Mouse (Mus musculus) liver, adult 2 months (tissue): ENCODE measurements around the gene Nrxn3. TPM values are rescaled to one million over a fixed set of nuclear protein-coding genes. Genes with fewer than 3 reads are reported as not detected.

ENCODE experiments used
- DNase-seq: peaks from one replicate; pipeline ENCODE4 v3.0.0-alpha.2; 2011; ENCODE audit warnings: low read depth, low spot score; ENCODE audit errors: extremely low read depth
- H3K27ac ChIP-seq: fragments of 200-500 bp; replicated peaks from 2 replicates; pipeline ENCODE4 v1.5.1; 2012; ENCODE audit warnings: low read depth, mild to moderate bottlenecking, control low read depth, inconsistent platforms, low read length; ENCODE audit not compliant: insufficient read depth
- H3K27me3 ChIP-seq: fragments of 200-500 bp; 2 replicates; pipeline ENCODE4 v1.6.1; 2012; ENCODE audit warnings: mild to moderate bottlenecking, moderate library complexity, low read length, inconsistent platforms; ENCODE audit not compliant: control insufficient read depth, insufficient read depth
- H3K36me3 ChIP-seq: fragments of 200-500 bp; 2 replicates; pipeline ENCODE4 v1.6.1; 2012; ENCODE audit warnings: low read length, inconsistent platforms; ENCODE audit not compliant: control insufficient read depth, insufficient read depth
- H3K4me1 ChIP-seq: fragments of 200-500 bp; 2 replicates; pipeline ENCODE4 v1.6.1; 2011; ENCODE audit warnings: low read length; ENCODE audit not compliant: control insufficient read depth, insufficient read depth
- H3K4me3 ChIP-seq: fragments of 200-500 bp; 2 replicates; pipeline ENCODE4 v1.5.1; 2011; ENCODE audit warnings: low read depth, mild to moderate bottlenecking, control low read depth, low read length, moderate library complexity; ENCODE audit not compliant: insufficient read depth
- H3K79me2 ChIP-seq: fragments of 200-500 bp; 2 replicates; pipeline ENCODE4 v1.6.1; 2012; ENCODE audit warnings: inconsistent platforms, mild to moderate bottlenecking, low read length, moderate library complexity; ENCODE audit not compliant: control insufficient read depth, insufficient read depth
- H3K9ac ChIP-seq: fragments of 200-500 bp; 2 replicates; pipeline ENCODE4 v1.6.1; 2012; ENCODE audit warnings: low read depth, mild to moderate bottlenecking, control low read depth, inconsistent platforms, low read length
- CTCF ChIP-seq: fragments of 200-500 bp; IDR thresholded peaks from 2 replicates; pipeline ENCODE4 v1.5.1; 2011; ENCODE audit warnings: low read depth, low read length, control low read depth
- POLR2A ChIP-seq: fragments of 200-500 bp; IDR thresholded peaks from 2 replicates; pipeline ENCODE4 v1.6.1; 2011; ENCODE audit warnings: low read length, control low read depth; ENCODE audit not compliant: insufficient read depth; ENCODE audit errors: extremely low read depth
- WGBS: fragments of 180-500 bp; shearing (Covaris S2); methylation state at CpG from one replicate; pipeline ENCODE4 v1.1.7; 2018; 5-methylcytosine and 5-hydroxymethylcytosine counted together
- polyA plus RNA-seq: library from polyadenylated mRNA; depleted of rRNA; stranded (reverse); fragments of >200 nt; gene quantifications from 2 replicates; pipeline ENCODE4 v1.2.3, GENCODE M21; 2012
- total RNA-seq: library from RNA; depleted of rRNA; stranded (reverse); fragments of >200 nt; gene quantifications from 2 replicates; pipeline ENCODE4 v1.2.3, GENCODE M21; 2014

The Nrxn3 gene
- total and polyA plus RNA-seq, 2 experiments, result 0.18 to 0.31 TPM

GRCm38 (mm10) chr12:90211410-90211809, 1488.7 kb downstream of the Nrxn3 start:
- H3K9ac ChIP-seq, result no peak overlapping the region
- peak; percentile 26 for DNase-seq
- no peaks in the 10 kb centered on the region for H3K79me2 ChIP-seq
- no peak overlapping the region for H3K4me3 ChIP-seq
- no peaks in the 10 kb centered on the region for H3K4me1 ChIP-seq
- no peaks in the 10 kb centered on the region for H3K36me3 ChIP-seq
- no peaks in the 10 kb centered on the region for H3K27me3 ChIP-seq
- TF ChIP-seq CTCF (no peak), POLR2A (no peak)
- no peak overlapping the region for H3K27ac ChIP-seq
- 46% methylated on average over 2 of the region's 2 CpGs for WGBS

GRCm38 (mm10) chr12:90217060-90217459, 1494.4 kb downstream of the Nrxn3 start:
- DNase-seq, result no peak
- no peak overlapping the region for H3K4me3 ChIP-seq
- TF ChIP-seq POLR2A (no peak), CTCF (no peak)
- WGBS, result 75% methylated on average over 6 of the region's 6 CpGs
- no peak overlapping the region for H3K9ac ChIP-seq
- no peak overlapping the region for H3K27ac ChIP-seq
- no peaks in the 10 kb centered on the region for H3K36me3 ChIP-seq
- no peaks in the 10 kb centered on the region for H3K27me3 ChIP-seq
- no peaks in the 10 kb centered on the region for H3K4me1 ChIP-seq
- no peaks in the 10 kb centered on the region for H3K79me2 ChIP-seq

GRCm38 (mm10) chr12:90229062-90229461, 1506.4 kb downstream of the Nrxn3 start:
- Histone ChIP-seq H3K27ac (no peak overlapping the region), H3K27me3 (no peaks in the 10 kb centered on the region), H3K9ac (no peak overlapping the region), H3K79me2 (no peaks in the 10 kb centered on the region), H3K4me3 (no peak overlapping the region), H3K36me3 (no peaks in the 10 kb centered on the region), H3K4me1 (no peaks in the 10 kb centered on the region)
- DNase-seq, result no peak
- WGBS, result 77% methylated on average over 2 of the region's 2 CpGs
- TF ChIP-seq POLR2A (no peak), CTCF (no peak)

- DNase-seq, result no peak
- Histone ChIP-seq H3K36me3 (no peaks in the 10 kb centered on the region), H3K9ac (no peak overlapping the region), H3K4me1 (no peaks in the 10 kb centered on the region), H3K4me3 (no peak overlapping the region), H3K27ac (no peak overlapping the region), H3K27me3 (no peaks in the 10 kb centered on the region), H3K79me2 (no peaks in the 10 kb centered on the region)
- TF ChIP-seq CTCF (no peak), POLR2A (no peak)
- 65% methylated on average over 5 of the region's 5 CpGs for WGBS
Observed at GRCm38 (mm10) chr12:90236093-90236492, 1513.4 kb downstream of the Nrxn3 start.

GRCm38 (mm10) chr12:90260301-90260700, 1537.6 kb downstream of the Nrxn3 start:
- Histone ChIP-seq H3K4me3 (no peak overlapping the region), H3K36me3 (no peaks in the 10 kb centered on the region), H3K4me1 (no peaks in the 10 kb centered on the region), H3K27me3 (no peaks in the 10 kb centered on the region), H3K27ac (no peak overlapping the region), H3K9ac (no peak overlapping the region), H3K79me2 (no peaks in the 10 kb centered on the region)
- TF ChIP-seq POLR2A, result no peak
- no peak for TF ChIP-seq CTCF
- no peak for DNase-seq
- 71% methylated on average over 4 of the region's 4 CpGs for WGBS

- Histone ChIP-seq H3K27me3 (no peaks in the 10 kb centered on the region), H3K4me1 (no peaks in the 10 kb centered on the region)
- 78% methylated on average over 2 of the region's 2 CpGs for WGBS
Observed at GRCm38 (mm10) chr12:90268111-90268510, 1545.4 kb downstream of the Nrxn3 start.

More at GRCm38 (mm10) chr12:90268111-90268510, 1545.4 kb downstream of the Nrxn3 start:
- no peak for DNase-seq
- Histone ChIP-seq H3K9ac (no peak overlapping the region), H3K27ac (no peak overlapping the region), H3K36me3 (no peaks in the 10 kb centered on the region), H3K79me2 (no peaks in the 10 kb centered on the region), H3K4me3 (no peak overlapping the region)
- TF ChIP-seq CTCF, result no peak
- TF ChIP-seq POLR2A, result no peak
